Mouse (Mus musculus): ENCODE data around the gene Gdf3. TPM values are rescaled to one million over a fixed set of nuclear protein-coding genes. Genes with fewer than 3 reads are reported as not detected.

The Gdf3 gene
- polyA plus RNA-seq (2021; fragmentation: Nextera tagmentation) = not detected in 2 replicates
- long read RNA-seq, experiment 1 = 0 reads
- long read RNA-seq, experiment 2 = 0 reads

GRCm38 (mm10) chr6:122609771-122610170, at the start of gene Gdf3:
TSS of gene Gdf3 (minus strand) at chr6:122610087.

GRCm38 (mm10) chr6:122626110-122626509, 16.2 kb upstream of the Gdf3 start, which contains the start of gene Dppa3:
TSS of gene Dppa3 (plus strand) at chr6:122626410.

GRCm38 (mm10) chr6:122602242-122602991, 7.5 kb downstream of the Gdf3 start, which contains the start of gene Apobec1:
TSS of gene Apobec1 (minus strand) at chr6:122602444.

Other genes starting within 250 kb of the Gdf3 start
- gene Rimklb, start 111.3 kb downstream of the Gdf3 start, polyA plus RNA-seq (2021; fragmentation: Nextera tagmentation) = 13.1 and 18.0 TPM in 2 replicates
- 0.40 and 1.1 TPM in 2 replicates for gene Mfap5, start 104.2 kb downstream of the Gdf3 start, polyA plus RNA-seq (2021; fragmentation: Nextera tagmentation)
- not detected in 2 replicates for gene Aicda, start 56.3 kb downstream of the Gdf3 start, polyA plus RNA-seq (2021; fragmentation: Nextera tagmentation)
- gene Apobec1, start 7.6 kb downstream of the Gdf3 start, polyA plus RNA-seq (2021; fragmentation: Nextera tagmentation) = 2.3 and 2.7 TPM in 2 replicates
- gene Dppa3, start 16.3 kb upstream of the Gdf3 start, polyA plus RNA-seq (2021; fragmentation: Nextera tagmentation) = not detected in 2 replicates
- gene Nanog, start 97.4 kb upstream of the Gdf3 start, polyA plus RNA-seq (2021; fragmentation: Nextera tagmentation) = 0.09 TPM in 1 of 2 replicates, not detected in the other
- 25.3 and 27.0 TPM in 2 replicates for gene Slc2a3, start 191.6 kb upstream of the Gdf3 start, polyA plus RNA-seq (2021; fragmentation: Nextera tagmentation)
- 3.2 and 3.8 TPM in 2 replicates for gene Foxj2, start 209.8 kb upstream of the Gdf3 start, polyA plus RNA-seq (2021; fragmentation: Nextera tagmentation)
- gene C3ar1, start 246.1 kb upstream of the Gdf3 start, polyA plus RNA-seq (2021; fragmentation: Nextera tagmentation) = 1.3 and 1.6 TPM in 2 replicates

Measured in layer of hippocampus, adult 6 months (tissue).